Mouse (Mus musculus) frontal cortex, adult 2 months (tissue): ENCODE results near the gene Rab17. TPM values are rescaled to one million over a fixed set of nuclear protein-coding genes. Genes with fewer than 3 reads are reported as not detected.

Experiments
- DNase-seq, 2 experiments: peaks; one replicate each; pipeline ENCODE4 v3.0.0; 2022; ENCODE audit warnings: low spot score in 1 of 2; ENCODE audit errors: extremely low spot score in 1 of 2
- polyA plus RNA-seq: library from polyadenylated mRNA; depleted of rRNA; stranded (reverse); fragments of >200 nt; gene quantifications from 2 replicates; pipeline ENCODE4 v1.2.3, GENCODE M21; 2012

The Rab17 gene
- polyA plus RNA-seq, 1 experiment, result 0.06 TPM

DNA sequence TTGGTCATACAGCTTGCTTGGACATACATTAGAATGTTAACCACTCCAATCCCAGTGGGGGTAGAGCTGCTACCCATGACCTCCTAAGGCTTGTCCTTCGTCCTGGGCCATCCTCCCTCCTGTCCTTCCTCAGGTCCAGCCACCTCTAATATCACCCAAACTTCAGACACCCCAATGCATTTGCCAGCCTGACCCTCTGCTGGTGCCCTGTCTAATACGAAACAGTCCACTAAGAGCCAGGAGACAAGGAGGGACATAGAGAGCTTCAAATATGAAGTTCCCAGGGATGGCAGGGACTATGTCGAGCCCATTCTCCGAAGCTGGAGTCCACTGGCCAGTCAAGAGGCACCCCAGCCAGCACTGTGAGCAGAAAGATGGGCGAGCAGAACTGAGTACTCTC lies 28.2 kb upstream of the Rab17 start:
- no peak for DNase-seq

DNA sequence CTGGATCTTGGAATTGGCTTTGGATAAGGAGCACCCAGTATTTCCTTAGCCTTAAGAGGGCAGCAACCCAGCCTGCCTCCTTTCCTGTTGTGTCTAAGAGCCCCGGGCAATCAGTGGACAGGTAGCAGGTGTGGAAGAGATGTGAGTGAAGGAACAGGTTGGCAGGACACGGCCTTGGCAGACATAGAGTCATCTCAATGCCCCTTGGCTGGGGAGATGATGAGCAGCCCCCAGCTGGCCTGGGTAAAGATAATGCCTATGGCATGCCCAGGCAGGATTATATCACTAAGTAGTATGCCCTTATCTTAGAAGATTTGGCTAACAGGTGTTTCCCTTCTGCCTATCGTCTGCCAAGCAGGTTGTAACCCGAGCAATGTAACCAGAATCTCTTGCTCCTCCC lies 27.7 kb upstream of the Rab17 start:
- no peak for DNase-seq

DNA sequence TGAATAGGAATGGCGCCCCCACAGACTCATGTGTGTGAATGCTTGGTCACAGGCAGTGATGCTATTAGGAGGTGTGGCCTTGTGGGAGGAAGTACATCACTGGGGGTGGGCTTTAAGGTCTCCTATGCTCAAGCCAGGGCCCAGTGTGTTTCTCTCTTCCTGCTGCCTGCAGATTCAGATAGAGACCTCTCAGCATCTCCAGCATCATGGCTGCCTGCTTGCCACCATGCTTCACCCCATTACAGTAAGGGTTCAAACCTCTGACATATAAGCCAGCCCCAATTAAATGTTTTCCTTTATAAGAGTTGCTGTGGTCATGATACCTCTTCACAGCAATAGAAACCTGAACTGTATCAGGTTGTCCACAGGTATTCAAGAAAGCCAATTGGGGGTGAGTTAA lies 26.5 kb upstream of the Rab17 start:
- no peak for DNase-seq

DNA sequence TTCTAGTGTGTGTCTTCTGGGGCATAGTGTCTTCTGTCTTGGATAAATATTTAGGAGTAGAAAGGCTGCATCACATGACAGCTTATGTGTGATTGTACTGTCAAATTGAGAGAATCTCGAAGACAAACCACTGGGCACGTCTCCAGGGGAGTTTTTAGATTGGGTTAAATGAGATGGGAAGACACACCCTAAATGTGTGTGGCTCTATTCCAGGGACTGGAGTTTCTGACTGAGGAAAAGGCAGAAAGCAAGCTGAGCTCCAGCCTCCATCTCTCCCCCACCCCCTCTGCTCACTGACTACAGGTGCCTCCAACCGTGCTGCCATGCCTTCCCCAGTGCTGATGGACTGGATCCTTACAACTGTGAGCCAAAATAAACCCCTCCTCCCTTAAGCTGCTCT lies 11.9 kb upstream of the Rab17 start:
- peak in 1 of 2 experiments; percentile 35 for DNase-seq

DNA sequence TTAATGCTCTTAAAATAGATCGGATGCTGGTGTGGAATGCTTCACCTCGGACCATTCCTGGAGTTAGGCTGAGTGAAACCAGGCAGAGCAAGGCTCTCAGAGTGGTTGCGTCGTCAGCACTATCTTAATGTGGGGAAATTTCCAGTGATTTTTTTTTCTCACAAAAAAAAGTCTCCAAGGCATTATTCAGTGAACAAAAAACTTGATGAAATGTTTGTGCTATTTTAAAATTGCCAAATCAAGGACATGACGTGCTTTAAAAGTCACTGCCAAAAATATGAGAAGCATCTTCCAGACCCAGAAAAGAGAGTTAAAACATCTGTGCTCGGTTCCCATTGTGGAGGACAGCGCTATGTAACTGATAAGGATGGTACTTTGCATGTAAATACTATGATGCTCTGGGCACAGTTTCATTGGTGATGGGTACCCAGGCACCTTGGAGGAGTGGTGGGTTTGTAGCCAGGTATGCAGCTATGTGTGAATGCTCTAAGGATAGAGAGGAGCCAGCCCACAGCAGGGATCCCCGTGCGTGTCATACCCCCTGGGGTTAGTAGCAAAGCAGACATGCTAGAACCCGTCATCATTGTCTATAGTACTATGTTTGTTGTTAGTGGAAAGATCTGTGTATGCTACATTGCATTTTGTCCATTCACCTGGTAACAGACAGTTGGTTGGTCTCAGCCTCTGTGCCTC lies 11.3 kb upstream of the Rab17 start:
- DNase-seq, result peak in 1 of 2 experiments; percentile 46

DNA sequence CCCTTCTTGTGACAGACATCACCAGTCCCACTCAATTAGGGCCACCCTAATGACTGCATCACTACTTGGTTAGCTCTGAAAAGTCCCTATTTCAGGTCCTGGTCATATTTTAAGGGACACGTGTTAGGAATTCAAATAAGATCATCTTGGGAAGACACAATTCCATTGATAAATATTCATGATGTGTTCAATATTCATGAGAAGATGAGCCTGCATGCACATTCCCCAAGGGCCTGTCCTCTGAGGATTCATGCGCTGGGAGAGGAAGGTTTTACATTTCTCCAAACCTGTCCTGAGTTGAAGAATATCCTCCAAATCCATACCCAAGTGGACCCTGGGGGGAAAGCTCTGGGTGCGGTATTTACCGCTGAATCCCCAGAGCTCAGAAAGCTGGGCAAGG lies 6.5 kb upstream of the Rab17 start:
- DNase-seq, result no peak

DNA sequence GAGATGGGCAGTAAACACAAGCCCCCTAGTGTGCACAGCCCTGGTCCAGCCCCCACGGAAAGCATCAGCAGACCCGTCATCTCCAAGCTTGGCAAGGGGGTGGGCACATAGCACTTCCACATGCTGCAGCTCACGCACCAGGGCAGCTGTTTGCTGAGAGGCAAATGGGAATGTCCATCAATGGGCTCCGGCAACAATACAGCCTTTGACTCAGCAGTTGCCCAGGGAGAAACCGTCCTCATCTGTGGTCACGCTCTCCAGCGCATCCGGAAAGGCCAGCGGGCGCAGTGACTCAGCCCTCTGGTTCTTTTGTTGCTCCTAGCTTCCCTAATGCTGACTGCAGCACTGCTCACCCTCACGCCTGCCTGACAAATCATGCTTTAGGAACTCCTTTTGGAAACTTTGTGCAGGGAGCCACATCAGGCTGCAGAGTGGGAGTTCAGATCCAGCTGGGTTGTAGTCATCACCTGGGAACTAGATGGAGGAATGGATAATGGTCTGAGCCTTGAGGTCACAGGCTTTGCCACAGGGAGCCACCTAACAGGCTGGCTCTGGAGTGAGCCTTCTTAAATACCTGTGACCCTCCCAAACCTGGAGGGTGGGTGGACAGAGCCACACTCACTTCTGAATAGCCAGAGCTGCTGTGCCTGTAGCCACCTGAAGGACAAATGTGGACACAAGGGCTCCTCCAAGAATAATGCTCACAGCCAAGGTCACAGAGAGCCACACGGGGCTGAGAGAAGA lies 5.6 kb upstream of the Rab17 start:
- DNase-seq, result peak; percentile 69 to 71

DNA sequence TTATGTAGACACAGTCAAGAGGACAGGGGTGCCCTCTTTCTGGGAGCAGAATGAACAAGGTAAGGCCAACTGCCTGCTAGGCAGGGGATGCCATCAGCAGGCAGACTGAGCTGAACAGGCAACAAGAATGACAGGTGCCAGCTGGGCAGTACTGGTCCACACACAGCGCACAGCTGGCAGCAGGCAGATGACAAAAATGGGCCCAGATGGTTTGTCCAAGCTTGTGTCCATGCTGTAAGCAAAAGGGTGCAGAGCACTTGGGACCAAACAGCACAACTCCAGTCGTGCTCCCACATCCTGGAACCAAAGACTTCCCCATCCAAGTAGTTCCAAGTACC lies 4.1 kb upstream of the Rab17 start:
- no peak for DNase-seq

DNA sequence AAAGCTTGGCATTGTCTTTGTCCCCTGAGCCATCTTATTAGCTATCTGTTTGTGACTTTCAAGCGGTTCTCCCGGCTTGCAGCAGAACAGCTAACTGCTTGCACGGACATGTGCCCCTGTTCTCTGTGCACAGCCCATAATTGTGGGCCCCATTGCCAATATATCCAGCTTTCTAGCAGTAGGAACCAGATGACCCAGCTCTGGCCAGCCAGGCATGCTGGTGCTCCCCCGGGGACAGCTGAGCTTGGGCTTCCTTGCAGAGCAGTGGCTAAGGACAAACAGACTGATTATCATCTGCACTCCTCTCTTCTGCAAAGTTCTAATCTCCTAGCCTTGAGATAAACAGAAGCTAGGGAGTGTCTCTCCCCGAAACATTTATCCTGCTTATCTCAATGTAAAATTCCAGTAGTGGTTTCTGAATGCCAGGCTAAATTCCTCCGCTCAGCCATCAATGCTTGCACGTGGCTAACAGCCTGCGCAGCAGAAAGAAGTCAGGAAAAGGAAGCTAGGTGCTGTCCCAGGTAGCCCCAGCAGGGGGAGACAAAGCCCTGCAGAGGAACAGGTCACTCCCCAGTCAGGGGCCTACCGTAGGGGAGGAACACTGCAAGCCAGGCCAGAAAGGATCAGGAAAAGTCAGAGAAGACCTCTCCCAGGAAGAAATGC lies 3.6 kb upstream of the Rab17 start:
- DNase-seq, result peak; percentile 76 to 99

DNA sequence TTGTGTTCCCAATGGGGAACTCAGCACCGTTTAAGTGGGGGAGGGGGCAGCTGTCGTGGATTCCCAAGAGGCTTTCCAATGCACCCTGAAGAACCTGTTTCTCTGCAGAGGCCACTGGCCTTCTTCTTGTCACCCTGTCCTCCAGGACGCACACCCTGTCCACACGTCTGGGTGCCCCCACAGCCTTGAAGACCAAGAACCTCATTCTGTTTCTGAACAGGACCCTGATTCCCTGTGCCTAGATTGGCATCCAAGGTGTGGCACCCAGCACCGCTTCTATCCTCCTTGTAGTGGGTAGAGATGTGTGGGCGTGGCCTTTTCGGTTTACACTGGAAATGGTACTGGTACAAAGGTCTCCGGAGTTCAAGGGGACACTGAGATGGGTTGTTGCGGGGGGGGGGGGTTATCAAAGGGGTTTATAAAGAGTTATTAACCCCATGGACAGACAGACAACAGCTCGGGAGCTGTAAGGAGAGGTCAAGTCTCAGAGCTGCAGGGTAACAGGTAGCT lies 475 bp upstream of the Rab17 start:
- DNase-seq, result no peak

DNA sequence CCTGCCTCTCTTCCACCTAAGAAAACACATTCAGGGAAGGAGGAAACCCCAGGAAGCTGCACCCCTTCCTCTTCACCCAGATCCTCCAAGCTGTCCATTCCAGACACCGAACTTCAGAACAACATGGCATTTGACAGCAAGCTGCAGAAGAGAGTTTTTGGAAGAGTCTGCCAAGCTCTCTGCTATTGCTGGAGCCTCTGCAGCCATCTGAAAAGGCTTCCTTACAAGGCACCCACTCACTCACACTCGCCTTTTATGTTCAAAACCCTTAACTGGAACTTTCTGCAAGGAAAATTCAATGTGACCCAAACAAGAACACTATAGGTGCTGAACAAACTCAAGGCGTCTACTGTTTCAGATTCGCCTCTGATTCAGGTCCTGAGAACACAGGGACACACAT lies 812 bp downstream of the Rab17 start:
- DNase-seq, result peak in 1 of 2 experiments; percentile 50

DNA sequence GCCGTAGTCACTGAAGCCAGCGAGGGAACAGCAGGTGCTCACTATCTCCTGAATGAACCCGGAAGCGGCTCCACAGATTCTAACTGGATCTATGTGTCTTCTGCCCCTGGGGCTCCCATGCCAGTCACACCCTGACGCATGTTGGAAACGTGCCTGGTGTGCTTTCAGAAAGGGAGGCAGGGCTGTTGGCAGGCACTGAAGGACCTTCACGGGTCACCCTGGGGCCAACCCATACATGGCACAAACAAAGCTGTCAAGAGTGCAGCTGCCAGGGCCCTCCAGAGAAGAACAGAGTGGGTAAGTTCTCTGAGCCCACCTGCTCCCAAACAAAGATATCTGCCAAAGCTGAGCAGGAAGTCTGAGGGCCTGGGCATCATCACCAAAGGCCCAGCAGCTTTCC lies 1.9 kb downstream of the Rab17 start:
- no peak for DNase-seq

DNA sequence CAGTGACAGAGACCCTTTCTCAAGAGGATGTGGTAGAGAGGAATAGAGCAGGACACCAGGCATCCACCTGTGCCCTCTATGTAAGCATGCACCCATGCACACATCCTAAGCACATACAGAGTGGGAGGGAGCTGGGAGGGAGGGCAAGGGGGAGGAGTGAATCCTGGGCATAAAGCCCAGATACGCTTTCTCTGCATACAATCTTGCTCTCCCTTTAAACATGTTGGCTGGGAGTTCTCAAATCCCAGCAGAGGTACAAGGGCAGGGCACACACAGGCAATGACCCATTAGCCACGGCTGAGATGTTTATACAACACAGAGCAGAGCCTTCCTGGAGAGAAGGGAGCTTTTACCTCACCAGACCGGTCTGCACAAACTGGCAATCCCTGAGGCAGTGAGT lies 6.5 kb downstream of the Rab17 start:
- DNase-seq, result no peak

DNA sequence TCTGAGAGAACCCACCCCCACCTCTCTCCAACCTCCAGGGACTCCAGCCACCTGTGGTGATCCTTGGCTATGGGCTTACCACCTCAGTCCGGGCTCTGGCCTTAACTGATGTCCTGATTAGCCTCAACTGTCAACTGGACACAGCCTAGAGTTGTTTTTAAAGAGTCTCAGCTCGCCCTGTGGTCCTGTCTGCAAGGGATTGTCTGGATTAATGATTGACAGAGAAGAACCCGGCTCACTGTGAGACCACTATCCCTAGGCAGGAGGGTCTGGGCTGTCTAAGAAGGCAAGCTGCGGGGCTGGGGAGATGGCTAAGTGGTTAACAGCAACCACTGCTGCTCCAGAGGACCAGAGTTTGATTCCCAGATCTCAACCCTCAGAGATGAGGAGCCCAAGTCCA lies 6.9 kb downstream of the Rab17 start:
- DNase-seq, result no peak

DNA sequence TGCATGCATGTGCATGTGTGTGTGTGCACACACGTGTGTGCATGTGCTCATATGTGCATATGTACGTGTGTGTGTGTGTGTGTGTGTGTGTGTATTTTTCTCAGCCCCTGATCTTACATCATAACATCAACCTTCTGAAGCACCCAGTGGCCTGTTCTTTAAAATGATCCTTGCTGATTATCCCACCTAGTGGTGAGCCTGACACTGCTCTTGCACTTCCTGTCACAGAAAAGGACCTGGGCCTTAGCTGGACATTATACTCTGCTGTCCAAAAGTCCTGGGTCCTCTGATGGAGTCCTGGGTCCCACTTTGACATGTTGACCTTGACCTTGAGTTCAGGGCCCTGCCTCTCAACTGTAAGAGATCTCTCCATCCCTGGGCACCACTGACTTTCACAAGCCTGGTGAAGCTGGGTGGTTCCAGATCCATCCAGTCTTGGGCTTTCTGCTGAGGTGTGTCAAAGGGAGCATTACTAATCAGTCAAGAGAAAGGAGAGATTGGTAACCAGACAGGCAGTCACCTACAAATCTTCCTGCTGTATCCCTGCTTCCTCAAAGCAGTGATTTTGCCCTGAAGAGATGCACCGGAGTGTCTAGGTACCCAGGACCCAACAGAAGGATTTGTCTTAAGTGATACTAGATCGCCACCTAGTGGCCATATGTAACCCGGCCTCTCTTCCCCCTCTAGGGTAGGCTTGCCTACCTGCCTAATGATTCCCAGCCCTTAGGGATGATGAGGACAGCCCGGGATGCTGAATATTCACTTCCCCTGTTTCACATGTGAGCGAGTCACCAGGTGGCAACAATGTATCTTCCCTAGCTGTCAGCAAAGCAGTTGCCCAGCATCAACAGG lies 13.0 kb downstream of the Rab17 start:
- DNase-seq, result peak in 1 of 2 experiments; percentile 87

DNA sequence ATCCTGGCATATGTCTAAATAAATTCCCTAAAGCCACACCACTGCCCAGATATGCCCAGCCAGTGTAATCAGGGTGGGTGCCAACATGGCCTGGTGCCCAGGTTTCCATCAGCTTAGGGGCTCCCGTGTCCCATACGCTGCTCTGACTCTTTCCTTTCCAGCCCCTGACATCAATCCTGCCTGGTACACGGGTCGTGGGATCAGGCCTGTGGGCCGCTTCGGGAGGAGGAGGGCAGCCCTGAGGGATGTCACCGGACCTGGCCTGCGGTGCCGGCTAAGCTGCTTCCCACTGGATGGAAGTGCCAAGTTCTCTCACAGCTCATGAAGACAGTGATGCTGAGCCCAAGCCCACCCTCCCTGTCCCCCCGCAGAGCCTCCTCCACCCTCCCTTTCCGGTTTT lies 15.8 kb downstream of the Rab17 start:
- no peak for DNase-seq

DNA sequence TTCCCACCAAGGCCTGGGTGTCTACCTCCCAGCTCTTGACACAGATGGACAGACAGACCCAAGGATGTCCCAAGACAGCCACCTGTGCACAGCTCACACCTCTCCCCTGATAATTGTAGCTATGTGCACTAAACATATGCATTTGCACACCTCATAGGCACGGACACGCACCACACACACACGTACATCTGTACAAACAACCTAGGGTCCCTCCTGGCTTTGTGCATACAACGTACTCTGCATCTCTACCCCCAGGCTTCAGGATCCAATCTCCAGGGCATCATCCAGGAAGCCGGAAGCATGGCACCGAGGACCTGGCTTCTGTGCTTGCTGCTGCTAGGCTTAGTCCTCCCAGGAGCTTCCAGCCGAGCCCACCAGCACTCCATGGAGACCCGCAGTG lies 16.7 kb downstream of the Rab17 start, which contains the start of gene Prlh:
Prlh (plus strand) TSS at position 301 of the 400 bp plus-strand sequence.
- no peak for DNase-seq

DNA sequence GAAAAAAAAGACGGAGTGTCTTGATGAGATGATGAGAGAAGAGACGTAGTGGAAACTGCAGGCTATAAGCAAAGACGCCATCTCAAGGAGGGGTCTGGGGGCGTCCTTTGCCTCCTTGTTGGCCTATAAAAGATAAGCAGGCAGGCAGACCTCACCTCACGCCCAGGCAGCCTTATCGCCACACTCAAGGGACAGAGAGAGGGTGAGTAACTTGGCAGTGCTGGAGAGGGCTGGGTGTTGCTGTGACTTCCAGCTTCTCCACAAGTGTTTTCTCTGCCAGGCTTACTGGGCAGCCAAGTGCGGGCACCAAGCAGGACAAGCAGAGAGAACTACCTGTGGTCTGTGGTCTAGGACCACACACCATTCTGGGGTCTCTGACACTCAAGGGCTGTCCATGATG lies 17.8 kb downstream of the Rab17 start:
- DNase-seq, result no peak

DNA sequence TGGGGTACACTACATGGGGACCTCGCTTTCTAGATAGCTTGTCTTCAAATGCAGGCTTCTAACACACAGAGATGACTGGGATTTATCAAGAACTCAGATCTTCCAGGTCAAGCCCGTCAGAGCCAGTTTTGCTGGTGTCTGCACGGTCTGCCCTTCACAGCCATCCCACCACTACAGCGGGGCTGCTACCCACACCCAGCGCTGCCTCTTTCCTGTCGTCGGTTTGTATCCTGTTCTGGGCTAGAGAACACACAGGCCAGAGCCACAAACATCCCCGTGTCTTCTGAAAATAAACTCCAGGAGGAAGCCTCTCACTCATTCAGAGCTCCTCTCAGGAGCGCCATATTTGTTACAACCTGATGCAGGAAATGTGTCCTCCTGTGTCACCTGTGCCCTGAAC lies 20.2 kb downstream of the Rab17 start:
- DNase-seq, result no peak

DNA sequence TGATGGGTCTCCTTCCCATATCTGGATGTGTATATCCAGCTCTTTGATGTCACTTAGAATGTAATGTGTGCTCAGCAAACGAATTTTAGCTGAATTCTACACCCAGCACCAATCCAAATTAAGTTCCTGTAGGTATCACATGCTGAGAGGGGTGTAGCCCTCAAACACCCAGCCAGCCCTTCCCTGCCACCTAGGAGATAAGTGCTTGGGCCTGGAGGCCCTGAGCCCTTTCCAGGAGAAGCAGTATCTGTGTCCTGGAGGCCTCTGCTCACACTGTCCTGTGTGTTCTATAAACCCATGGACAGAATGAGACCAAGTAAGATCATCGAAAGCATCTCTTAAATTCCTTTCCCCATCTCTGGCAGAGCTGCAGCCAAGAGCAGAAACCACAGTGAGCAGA lies 22.2 kb downstream of the Rab17 start:
- DNase-seq, result no peak

DNA sequence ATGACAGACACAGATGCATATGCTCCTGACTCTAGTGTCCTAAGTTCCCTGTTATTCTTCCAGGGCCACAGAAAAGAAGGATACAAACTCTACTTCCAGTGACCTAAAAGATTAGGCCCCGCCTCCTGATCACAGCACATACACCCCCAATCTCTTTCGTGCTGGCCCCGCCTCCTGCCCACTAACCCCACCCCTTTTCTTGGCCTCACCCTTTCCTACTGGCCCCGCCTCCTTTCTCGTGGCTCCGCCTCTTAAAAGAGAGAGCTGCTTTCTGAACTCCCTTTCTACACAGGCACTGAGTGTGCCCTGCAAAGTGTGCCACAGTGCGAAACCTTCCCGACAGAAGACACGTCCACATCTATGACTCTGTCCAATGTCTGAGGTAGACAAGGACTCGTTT lies 24.3 kb downstream of the Rab17 start:
- no peak for DNase-seq
